Mouse (Mus musculus): Measurements from ENCODE around the gene Nos1ap. TPM values are rescaled to one million over a fixed set of nuclear protein-coding genes. Genes with fewer than 3 reads are reported as not detected.

Gene Nos1ap
- polyA plus RNA-seq, 1 experiment from 2014 or later: 26.0 TPM

DNA sequence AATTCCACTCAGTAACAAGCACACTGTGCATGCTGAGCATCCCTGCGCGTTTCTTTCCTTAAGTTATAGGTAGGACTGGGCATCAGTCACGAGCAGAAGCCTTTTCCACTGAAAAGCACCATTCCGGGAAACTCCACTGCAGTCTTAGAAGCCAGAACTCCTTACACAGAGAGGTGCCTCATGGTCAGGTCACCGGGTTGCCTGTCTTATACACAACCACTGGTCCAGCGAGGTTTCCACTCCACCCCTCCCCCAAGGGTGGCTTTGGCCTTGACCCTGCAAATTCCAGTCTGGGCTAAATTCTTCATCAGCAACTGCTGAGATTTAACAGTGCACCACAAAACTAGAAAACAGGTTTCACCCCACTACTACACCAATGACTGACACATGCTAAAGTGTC lies 1.3 kb downstream of the Nos1ap start:
- Histone ChIP-seq H3K4me1 (replicated peaks) (peaks cover 21% of the 10 kb centered on the region; the same call in 1 of the 2 replicates), H3K4me2 (peak overlapping the region; percentile 92), H3K27me3 (replicated peaks) (no peaks in the 10 kb centered on the region), H3K9ac (peak overlapping the region; percentile 96), H3K36me3 (peaks cover 24% of the 10 kb centered on the region), H3K9me3 (replicated peaks) (peaks cover 4% of the 10 kb centered on the region; the same call in 1 of the 2 replicates), H3K4me3 (peak overlapping the region; percentile 95), H3K27ac (ENCODE audit: poor library complexity, severe bottlenecking) (no peak overlapping the region)
- ATAC-seq (ENCODE audit: insufficient number of reproducible peaks, low FRiP score): no peak
- WGBS: 21% methylated on average over 6 of the region's 6 CpGs

DNA sequence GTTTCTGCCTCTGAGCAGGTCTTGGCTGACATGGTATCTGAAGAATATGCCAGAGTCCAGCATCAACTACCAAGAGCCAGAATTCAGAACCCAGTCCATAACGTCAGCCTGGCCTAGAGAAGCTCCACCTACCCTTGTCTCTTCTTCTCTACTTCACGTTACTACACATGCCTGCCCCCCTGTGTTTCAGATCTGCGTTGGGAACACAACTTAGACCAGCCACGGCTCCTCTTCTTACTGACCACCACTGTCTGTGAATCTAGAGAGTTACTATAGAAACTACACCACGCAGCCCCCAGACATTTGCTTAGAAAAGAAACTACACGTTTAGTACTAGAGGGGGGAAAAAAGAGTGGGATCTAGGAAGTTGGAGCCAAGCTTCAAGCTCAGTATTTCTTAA lies 2.9 kb downstream of the Nos1ap start:
- Histone ChIP-seq H3K4me2 (peak overlapping the region; percentile 16; the same call in 1 of the 2 replicates), H3K27me3 (replicated peaks) (no peaks in the 10 kb centered on the region), H3K4me1 (replicated peaks) (peaks cover 27% of the 10 kb centered on the region), H3K27ac (ENCODE audit: poor library complexity, severe bottlenecking) (no peak overlapping the region), H3K9ac (no peak overlapping the region), H3K9me3 (replicated peaks) (peaks cover 4% of the 10 kb centered on the region; the same call in 1 of the 2 replicates), H3K36me3 (peaks cover 24% of the 10 kb centered on the region), H3K4me3 (no peak overlapping the region)
- ATAC-seq (ENCODE audit: insufficient number of reproducible peaks, low FRiP score): no peak
- WGBS: 73% methylated on average over 6 of the region's 6 CpGs

DNA sequence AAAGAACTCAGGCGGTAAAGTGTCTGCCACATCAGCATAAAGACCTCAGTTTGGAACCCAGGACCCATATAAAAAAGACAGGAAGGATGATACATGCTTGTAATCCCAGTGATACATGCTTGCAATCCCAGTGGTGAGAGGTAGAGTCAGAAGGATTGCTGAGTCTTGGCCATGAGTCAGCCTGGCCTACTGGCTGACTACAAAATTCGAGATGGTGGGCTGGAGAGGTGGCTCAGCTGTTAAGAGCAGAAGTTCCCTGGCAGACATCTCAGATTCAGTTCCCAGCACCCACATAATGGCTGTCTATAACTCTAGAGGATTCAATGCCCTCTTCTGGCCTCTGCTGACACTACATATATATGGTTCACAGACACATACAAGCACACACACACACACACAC lies 5.7 kb downstream of the Nos1ap start:
- 88% methylated on average over 2 of the region's 2 CpGs for whole genome bisulfite sequencing
- Histone ChIP-seq H3K4me2 (no peak overlapping the region), H3K36me3 (peaks cover 24% of the 10 kb centered on the region), H3K4me1 (replicated peaks) (peaks cover 42% of the 10 kb centered on the region), H3K9me3 (replicated peaks) (peaks cover 4% of the 10 kb centered on the region; the same call in 1 of the 2 replicates), H3K4me3 (no peak overlapping the region), H3K27me3 (replicated peaks) (no peaks in the 10 kb centered on the region), H3K9ac (no peak overlapping the region), H3K27ac (ENCODE audit: poor library complexity, severe bottlenecking) (no peak overlapping the region)
- no peak for ATAC-seq (ENCODE audit: insufficient number of reproducible peaks, low FRiP score)

GRCm38 (mm10) chr1:170582341-170582740 lies 7.3 kb downstream of the Nos1ap start:
- Histone ChIP-seq H3K4me1 (replicated peaks) (peaks cover 37% of the 10 kb centered on the region), H3K4me2 (no peak overlapping the region)

GRCm38 (mm10) chr1:170580485-170581110 lies 9.1 kb downstream of the Nos1ap start:
- Histone ChIP-seq H3K4me1 (replicated peaks) (peaks cover 45% of the 10 kb centered on the region), H3K27me3 (replicated peaks) (no peaks in the 10 kb centered on the region), H3K36me3 (peaks cover 18% of the 10 kb centered on the region), H3K9ac (no peak overlapping the region), H3K27ac (ENCODE audit: poor library complexity, severe bottlenecking) (peak overlapping the region; percentile 61), H3K4me3 (no peak overlapping the region), H3K9me3 (replicated peaks) (peaks cover 4% of the 10 kb centered on the region; the same call in 1 of the 2 replicates), H3K4me2 (peak overlapping the region; percentile 44)
- 47% methylated on average over 13 of the region's 13 CpGs for WGBS
- ATAC-seq (ENCODE audit: insufficient number of reproducible peaks, low FRiP score): no peak

More at GRCm38 (mm10) chr1:170582341-170582740, 7.3 kb downstream of the Nos1ap start:
- peaks cover 24% of the 10 kb centered on the region for H3K36me3 ChIP-seq
- 78% methylated on average over 5 of the region's 5 CpGs for WGBS
- no peak overlapping the region for H3K4me3 ChIP-seq
- H3K9me3 ChIP-seq (replicated peaks): peaks cover 4% of the 10 kb centered on the region; the same call in 1 of the 2 replicates
- no peaks in the 10 kb centered on the region for H3K27me3 ChIP-seq (replicated peaks)
- no peak for ATAC-seq (ENCODE audit: insufficient number of reproducible peaks, low FRiP score)
- no peak overlapping the region for H3K27ac ChIP-seq (ENCODE audit: poor library complexity, severe bottlenecking)
- H3K9ac ChIP-seq: no peak overlapping the region

DNA sequence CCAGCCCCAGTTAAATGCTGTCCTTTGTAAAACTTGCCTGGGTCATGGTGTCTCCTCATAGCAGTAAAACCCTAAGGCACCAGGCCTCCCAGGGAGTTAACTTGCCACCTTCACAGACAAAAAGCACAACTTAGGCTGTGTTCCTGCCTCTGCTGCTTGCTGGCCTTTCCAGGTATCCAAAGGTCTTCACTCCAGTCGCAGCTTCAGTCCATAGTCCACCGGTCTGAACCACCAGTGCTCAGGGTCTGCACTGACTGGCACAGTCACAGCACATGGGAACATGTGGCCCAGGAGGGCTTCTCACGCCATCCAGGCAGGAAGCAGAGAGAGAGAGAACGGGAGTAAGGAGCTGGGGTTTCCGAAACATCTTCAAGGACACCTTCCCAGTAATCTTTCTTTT lies 10.2 kb downstream of the Nos1ap start:
- ATAC-seq (ENCODE audit: insufficient number of reproducible peaks, low FRiP score): no peak
- no peak overlapping the region for H3K27ac ChIP-seq (ENCODE audit: poor library complexity, severe bottlenecking)
- no peaks in the 10 kb centered on the region for H3K9me3 ChIP-seq (replicated peaks)
- H3K4me2 ChIP-seq: no peak overlapping the region
- peaks cover 7% of the 10 kb centered on the region for H3K36me3 ChIP-seq
- H3K4me3 ChIP-seq: no peak overlapping the region
- WGBS: 83% methylated on average over 5 of the region's 5 CpGs
- H3K27me3 ChIP-seq (replicated peaks): no peaks in the 10 kb centered on the region
- peaks cover 50% of the 10 kb centered on the region for H3K4me1 ChIP-seq (replicated peaks)
- H3K9ac ChIP-seq: no peak overlapping the region

DNA sequence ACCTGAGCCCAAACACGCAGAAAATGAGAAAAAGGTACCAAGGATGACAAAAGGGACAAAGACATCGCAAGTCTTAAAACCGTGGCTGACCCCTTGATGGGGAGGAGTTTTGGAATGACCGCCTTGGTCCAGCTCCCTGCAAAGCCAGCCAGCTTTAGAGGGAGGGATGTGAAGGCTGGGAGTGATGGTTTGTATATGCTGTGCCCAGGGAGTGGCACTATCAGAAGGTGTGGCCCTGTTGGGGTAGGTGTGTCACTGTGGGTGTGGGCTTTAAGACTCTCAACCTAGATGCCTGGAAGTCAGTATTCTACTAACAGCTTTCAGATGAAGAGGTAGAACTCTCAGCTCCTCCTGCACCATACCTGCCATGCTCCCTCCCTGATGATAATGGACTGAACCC lies 10.6 kb downstream of the Nos1ap start:
- no peaks in the 10 kb centered on the region for H3K27me3 ChIP-seq (replicated peaks)
- peaks cover 3% of the 10 kb centered on the region for H3K36me3 ChIP-seq
- 93% methylated on average over 4 of the region's 4 CpGs for WGBS
- H3K4me2 ChIP-seq: no peak overlapping the region
- no peaks in the 10 kb centered on the region; the same call in 1 of the 2 replicates for H3K9me3 ChIP-seq (replicated peaks)
- H3K9ac ChIP-seq: no peak overlapping the region
- H3K27ac ChIP-seq (ENCODE audit: poor library complexity, severe bottlenecking): no peak overlapping the region
- H3K4me1 ChIP-seq (replicated peaks): peaks cover 50% of the 10 kb centered on the region
- no peak overlapping the region for H3K4me3 ChIP-seq
- ATAC-seq (ENCODE audit: insufficient number of reproducible peaks, low FRiP score): no peak

GRCm38 (mm10) chr1:170576728-170577065 lies 13.0 kb downstream of the Nos1ap start:
- H3K27ac ChIP-seq (ENCODE audit: poor library complexity, severe bottlenecking): no peak overlapping the region
- WGBS: 52% methylated on average over 6 of the region's 6 CpGs
- H3K9ac ChIP-seq: no peak overlapping the region
- peaks cover 44% of the 10 kb centered on the region for H3K4me1 ChIP-seq (replicated peaks)
- no peak for ATAC-seq (ENCODE audit: insufficient number of reproducible peaks, low FRiP score)
- H3K27me3 ChIP-seq (replicated peaks): no peaks in the 10 kb centered on the region
- peaks cover 11% of the 10 kb centered on the region; the same call in 1 of the 2 replicates for H3K9me3 ChIP-seq (replicated peaks)
- no peak overlapping the region for H3K4me3 ChIP-seq
- no peak overlapping the region for H3K4me2 ChIP-seq
- peaks cover 17% of the 10 kb centered on the region; the same call in 1 of the 2 replicates for H3K36me3 ChIP-seq

- Histone ChIP-seq H3K4me1 (replicated peaks) (peaks cover 40% of the 10 kb centered on the region), H3K9ac (no peak overlapping the region), H3K27ac (ENCODE audit: poor library complexity, severe bottlenecking) (no peak overlapping the region), H3K4me2 (no peak overlapping the region), H3K36me3 (peaks cover 17% of the 10 kb centered on the region; the same call in 1 of the 2 replicates), H3K27me3 (replicated peaks) (no peaks in the 10 kb centered on the region), H3K9me3 (replicated peaks) (peaks cover 11% of the 10 kb centered on the region), H3K4me3 (no peak overlapping the region)
- WGBS: 74% methylated on average over 6 of the region's 6 CpGs
- ATAC-seq (ENCODE audit: insufficient number of reproducible peaks, low FRiP score): no peak
Observed at GRCm38 (mm10) chr1:170576012-170576727, 13.5 kb downstream of the Nos1ap start.

DNA sequence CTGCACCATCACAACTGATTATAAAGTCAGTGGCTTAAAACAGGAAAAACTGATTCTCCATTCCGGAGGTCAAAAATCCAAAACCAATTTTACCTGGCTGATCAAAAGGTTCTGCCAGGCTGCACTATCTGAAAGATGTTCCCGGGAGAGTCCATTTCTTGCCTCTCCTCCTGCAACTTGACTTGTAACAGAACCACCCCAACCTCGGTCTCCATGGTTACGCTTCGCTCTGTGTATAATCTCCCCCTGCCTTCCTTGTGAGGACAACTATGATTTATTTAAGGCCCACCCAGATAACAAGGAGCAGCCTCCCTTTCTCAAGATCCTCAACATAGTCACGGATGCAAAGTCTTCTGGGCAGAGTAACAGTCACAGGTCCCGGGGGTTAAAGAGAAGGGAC lies 16.5 kb downstream of the Nos1ap start:
- Histone ChIP-seq H3K36me3 (peaks cover 17% of the 10 kb centered on the region; the same call in 1 of the 2 replicates), H3K9ac (no peak overlapping the region), H3K27ac (ENCODE audit: poor library complexity, severe bottlenecking) (no peak overlapping the region), H3K9me3 (replicated peaks) (peaks cover 11% of the 10 kb centered on the region), H3K27me3 (replicated peaks) (no peaks in the 10 kb centered on the region), H3K4me2 (no peak overlapping the region), H3K4me3 (no peak overlapping the region), H3K4me1 (replicated peaks) (peaks cover 30% of the 10 kb centered on the region)
- no peak for ATAC-seq (ENCODE audit: insufficient number of reproducible peaks, low FRiP score)
- whole genome bisulfite sequencing: 80% methylated on average over 7 of the region's 7 CpGs

- H3K4me3 ChIP-seq: no peak overlapping the region
- no peaks in the 10 kb centered on the region for H3K27me3 ChIP-seq (replicated peaks)
- peaks cover 1% of the 10 kb centered on the region; the same call in 1 of the 2 replicates for H3K36me3 ChIP-seq
- H3K9me3 ChIP-seq (replicated peaks): no peaks in the 10 kb centered on the region; the same call in 1 of the 2 replicates
- H3K9ac ChIP-seq: no peak overlapping the region
- no peak for ATAC-seq (ENCODE audit: insufficient number of reproducible peaks, low FRiP score)
- 63% methylated on average over 4 of the region's 4 CpGs for WGBS
- peaks cover 13% of the 10 kb centered on the region for H3K4me1 ChIP-seq (replicated peaks)
- no peak overlapping the region for H3K4me2 ChIP-seq
- H3K27ac ChIP-seq (ENCODE audit: poor library complexity, severe bottlenecking): no peak overlapping the region
Observed at GRCm38 (mm10) chr1:170566969-170567368, 22.7 kb downstream of the Nos1ap start.

All from heart, embryonic 12.5 days (tissue).